Mouse (Mus musculus) left cerebral cortex, postnatal 36 days (tissue): ENCODE measurements around the gene Gm45337. TPM values are rescaled to one million over a fixed set of nuclear protein-coding genes. Genes with fewer than 3 reads are reported as not detected.
"Not testable (repeated sequence)": the region's sequence is repeated elsewhere in the genome, so short reads cannot be mapped to it uniquely, and the experiment has no call there.

Experiments
- DNase-seq, 2 experiments: peaks; one replicate each; pipeline ENCODE4 v3.0.0; 2021 to 2022; ENCODE audit warnings: low spot score in 2 of 2, mixed read lengths in 1 of 2
- intact Hi-C: fragments of 180-260 bp; cut with DNase I; formaldehyde crosslinking; loops from one replicate; pipeline ENCODE4 v1.15.1; 2025
- total RNA-seq, 2 experiments: library from RNA; stranded (reverse); gene quantifications; 2 replicates each; pipeline ENCODE4 v1.2.3; 2021

Gene Gm45337
- total RNA-seq, 2 experiments from 2014 or later = not detected

- DNase-seq = not testable (repeated sequence)
These were observed 23.8 kb downstream of the Gm45337 start, which contains the start of gene Gm45618 for GRCm38 (mm10) chr7:142120629-142121028. Gene Gm45618, minus strand, starts transcription at chr7:142120729.

GRCm38 (mm10) chr7:142119632-142120031 lies 24.8 kb downstream of the Gm45337 start:
- DNase-seq = no peak
- intact Hi-C loops = no loop called here

More at GRCm38 (mm10) chr7:142120629-142121028, 23.8 kb downstream of the Gm45337 start, which contains the start of gene Gm45618:
- intact Hi-C loops = not testable (repeated sequence)

GRCm38 (mm10) chr7:142104747-142105146 lies 39.7 kb downstream of the Gm45337 start:
- intact Hi-C loops = no loop called here
- DNase-seq = no peak

- intact Hi-C loops = loop anchor here (1.0 to 5.0 kb wide), 3 partner anchors 26 to 80 kb away; partner anchors contain the start of gene Mob2
These were observed 46.6 kb downstream of the Gm45337 start for GRCm38 (mm10) chr7:142097776-142098175.

GRCm38 (mm10) chr7:142096701-142097100 lies 47.7 kb downstream of the Gm45337 start:
- intact Hi-C loops = loop anchor here (1.0 to 5.0 kb wide), 3 partner anchors 25 to 79 kb away; partner anchors contain the start of gene Mob2

More at GRCm38 (mm10) chr7:142097776-142098175, 46.6 kb downstream of the Gm45337 start:
- DNase-seq = peak; percentile 77 to 79

GRCm38 (mm10) chr7:142095183-142095931 lies 49.0 kb downstream of the Gm45337 start, which contains the start of gene Dusp8:
Gene Dusp8, minus strand, starts transcription at chr7:142095843.
- intact Hi-C loops = loop anchor here (5.0 kb wide), 2 partner anchors 33 to 78 kb away; partner anchors contain the start of gene Mob2

More at GRCm38 (mm10) chr7:142096701-142097100, 47.7 kb downstream of the Gm45337 start:
- DNase-seq = no peak

GRCm38 (mm10) chr7:142094301-142095143 lies 49.9 kb downstream of the Gm45337 start:
- peak; percentile 73 to 84 for DNase-seq
- intact Hi-C loops = loop anchor here (5.0 kb wide), 2 partner anchors 32 to 77 kb away; partner anchors contain the start of gene Mob2

More at GRCm38 (mm10) chr7:142095183-142095931, 49.0 kb downstream of the Gm45337 start, which contains the start of gene Dusp8:
- peak; percentile 95 to 98 for DNase-seq

GRCm38 (mm10) chr7:142093696-142094240 lies 50.6 kb downstream of the Gm45337 start:
- peak in 1 of 2 experiments; percentile 13 for DNase-seq
- intact Hi-C loops = no loop called here

Other genes starting within 250 kb of the Gm45337 start
- gene Tollip, start 226.1 kb downstream of the Gm45337 start, total RNA-seq = 100 to 1,000 TPM; 131 to 140 TPM
- gene Brsk2, start 194.9 kb downstream of the Gm45337 start, total RNA-seq = 100 to 1,000 TPM; 229 to 232 TPM
- gene Mob2, start 83.5 kb downstream of the Gm45337 start, total RNA-seq = 10 to 100 TPM; 34.6 to 37.5 TPM
- gene Dusp8, start 48.8 kb downstream of the Gm45337 start, total RNA-seq = 100 to 1,000 TPM; 151 to 163 TPM
- not detected for gene Gm45618, start 23.9 kb downstream of the Gm45337 start, total RNA-seq
- not detected for gene Gm39115, start 8.6 kb downstream of the Gm45337 start, total RNA-seq
- not detected for gene Gm29735, start 12.5 kb upstream of the Gm45337 start, total RNA-seq
- gene Gm4553, start 21.1 kb upstream of the Gm45337 start, total RNA-seq = not detected
- gene Krtap5-2, start 31.4 kb upstream of the Gm45337 start, total RNA-seq = not detected
- not detected for gene Gm10153, start 45.8 kb upstream of the Gm45337 start, total RNA-seq
- gene Krtap5-3, start 56.8 kb upstream of the Gm45337 start, total RNA-seq = not detected
- not detected for gene Gm7579, start 67.3 kb upstream of the Gm45337 start, total RNA-seq
- not detected for gene Krtap5-5, start 85.4 kb upstream of the Gm45337 start, total RNA-seq
- not detected for gene Gm40460, start 96.5 kb upstream of the Gm45337 start, total RNA-seq
- gene Gm2431, start 113.7 kb upstream of the Gm45337 start, total RNA-seq = not detected
- gene Gm4559, start 129.8 kb upstream of the Gm45337 start, total RNA-seq = not detected
- not detected for gene Krtap5-1, start 152.5 kb upstream of the Gm45337 start, total RNA-seq
- gene Krtap5-4, start 158.9 kb upstream of the Gm45337 start, total RNA-seq = not detected
- gene Ifitm10, start 229.1 kb upstream of the Gm45337 start, total RNA-seq = 10 to 100 TPM; 30.8 to 33.4 TPM
- 1 to 10 TPM in 1 of 2 experiments, not detected in 1; 4.6 TPM for gene Gm49369, start 238.1 kb upstream of the Gm45337 start, total RNA-seq
- 100 to 1,000 TPM; 297 to 348 TPM for gene Ctsd, start 243.4 kb upstream of the Gm45337 start, total RNA-seq